ENCODE assay signal across 9 mouse cellular contexts in genomic region chr7:110930118-110930854, GRCm38 (mm10). TPM values are rescaled to one million over a fixed set of nuclear protein-coding genes. Genes with fewer than 3 reads are reported as not detected.
A peak's percentile ranks its signal among the peaks of the same experiment; 100 is the strongest.
DNase-seq lines count a peak whose midpoint lies in the region; ATAC-seq and TF ChIP-seq lines count a peak whose summit lies in the region.
"Had no signal": no experiment of that assay in that cellular context is flagged by ENCODE, and none has a peak within 500 bp of the region (broad histone marks: within the 10 kb centered on the region; RNA-seq: fewer than 3 reads in every experiment).

No protein-coding gene starts in this region.

- H3K36me3 ChIP-seq in E14TG2a.4 (ENCODE audit: insufficient read depth, low read length), result no peaks in the 10 kb centered on the region
- no peaks in the 10 kb centered on the region for H3K36me3 ChIP-seq in forebrain, embryonic 12.5 days (replicated peaks)
- H3K36me3 ChIP-seq: limb, embryonic 13.5 days had no signal

- peaks cover 24% of the 10 kb centered on the region for H3K27me3 ChIP-seq in E14TG2a.4 (ENCODE audit: insufficient read depth, low read length)
- H3K27me3 ChIP-seq in forebrain, embryonic 12.5 days, result 0 out of 2 replicates have a peak, but pooled peaks cover 3% of the 10 kb centered on the region
- H3K27me3 ChIP-seq: limb, embryonic 13.5 days had no signal

- H3K4me3 ChIP-seq in gastrocnemius, adult 2 months, result no peak overlapping the region
- no peak overlapping the region for H3K4me3 ChIP-seq in E14TG2a.4 (replicated peaks; ENCODE audit: low read length)
- no peak overlapping the region for H3K4me3 ChIP-seq in forebrain, embryonic 12.5 days (replicated peaks)
- H3K4me3 ChIP-seq: limb, embryonic 13.5 days had no signal

- ATAC-seq in megakaryocyte-erythroid progenitor cell, adult 5-6 weeks (replicated peaks; ENCODE audit: low FRiP score, low TSS enrichment, poor library complexity, severe bottlenecking), result peak; percentile 96
- no peak for ATAC-seq in forebrain, embryonic 12.5 days (ENCODE audit: low FRiP score)

- intact Hi-C loops in gastrocnemius, adult 2 months (cut with DNase I), result loop anchor here (2.0 kb wide), 1 partner anchor 113 kb away; no protein-coding TSS in a partner anchor
- intact Hi-C loops in heart, postnatal 10 days (cut with DNase I), result loop anchor here (1.0 kb wide), 1 partner anchor 114 kb away; no protein-coding TSS in a partner anchor

- no peak overlapping the region for H3K4me2 ChIP-seq in forebrain, embryonic 12.5 days
- H3K4me2 ChIP-seq: limb, embryonic 13.5 days had no signal

- peak; percentile 77 for TF ChIP-seq CTCF in gastrocnemius, adult 2 months (IDR thresholded peaks at IDR 0.05)
- peak; percentile 60 for TF ChIP-seq CTCF in E14TG2a.4 (conservative IDR thresholded peaks at IDR 0.05; ENCODE audit: low read length)

- H3K9me3 ChIP-seq in E14TG2a.4 (ENCODE audit: low read length), result no peaks in the 10 kb centered on the region
- no peaks in the 10 kb centered on the region for H3K9me3 ChIP-seq in forebrain, embryonic 12.5 days
- H3K9me3 ChIP-seq: limb, embryonic 13.5 days had no signal

- WGBS in forebrain, embryonic 12.5 days, result 37% methylated on average over 3 of the region's 3 CpGs

- peak; percentile 40 for DNase-seq in gastrocnemius, adult 2 months
- DNase-seq in gastrocnemius, postnatal 25 days, result no peak
- DNase-seq in c-Kit-positive CD71-positive TER-119-positive erythroid progenitor cells, embryonic 14.5 days (ENCODE audit: low spot score), result peak; percentile 78
- DNase-seq in heart, postnatal 10 days, result peak; percentile 71 to 73
- peak; percentile 23 to 36 for DNase-seq in left cerebral cortex, adult 18-20 months (ENCODE audit: low spot score in 2 of 2)

- H3K9ac ChIP-seq in forebrain, embryonic 12.5 days, result no peak overlapping the region
- H3K9ac ChIP-seq: limb, embryonic 13.5 days had no signal

- peak overlapping the region; percentile 24; the same call in 1 of the 2 replicates for H3K27ac ChIP-seq in gastrocnemius, adult 2 months
- H3K27ac ChIP-seq in forebrain, embryonic 12.5 days, result no peak overlapping the region
- H3K27ac ChIP-seq: limb, embryonic 13.5 days had no signal

- no peaks in the 10 kb centered on the region for H3K4me1 ChIP-seq in E14TG2a.4 (replicated peaks; ENCODE audit: low read depth, low read length)
- H3K4me1 ChIP-seq in forebrain, embryonic 12.5 days, result no peaks in the 10 kb centered on the region
- H3K4me1 ChIP-seq: limb, embryonic 13.5 days had no signal

RNA-seq across cellular contexts. Expression of gene Mrvi1, which starts 52.0 kb away (rescaled TPM):
- total RNA-seq in gastrocnemius, adult 2 months (2021), result 1 to 10 TPM; 4.1 to 4.7 TPM
- total RNA-seq in gastrocnemius, postnatal 25 days (2021), result 1 to 10 TPM; 4.0 to 5.4 TPM
- total RNA-seq in heart, postnatal 10 days (2021), result 10 to 100 TPM; 13.5 to 15.5 TPM
- 1 to 10 TPM; 2.7 to 3.3 TPM for total RNA-seq in left cerebral cortex, adult 18-20 months (2021)
- total RNA-seq in megakaryocyte-erythroid progenitor cell, adult 5-6 weeks (2014; fragmentation: Nextera tagmentation), result 0.98 and 1.0 TPM in 2 replicates
- total RNA-seq in megakaryocyte-erythroid progenitor cell, adult 5-6 weeks (2017), result 0.69 TPM in 1 of 2 replicates, not detected in the other
- 0.94 and 0.96 TPM in 2 replicates for polyA plus RNA-seq in forebrain, embryonic 12.5 days (2016; fragmentation: Nextera tagmentation; extraction: Ambion mirVana)
